Mouse (Mus musculus): ENCODE measurements around the gene Psd.

Gene Psd

GRCm38 (mm10) chr19:46320076-46320785 lies 6.7 kb downstream of the Psd start:
- no peak for DNase-seq (ENCODE audit: low spot score in 2 of 2)

DNA sequence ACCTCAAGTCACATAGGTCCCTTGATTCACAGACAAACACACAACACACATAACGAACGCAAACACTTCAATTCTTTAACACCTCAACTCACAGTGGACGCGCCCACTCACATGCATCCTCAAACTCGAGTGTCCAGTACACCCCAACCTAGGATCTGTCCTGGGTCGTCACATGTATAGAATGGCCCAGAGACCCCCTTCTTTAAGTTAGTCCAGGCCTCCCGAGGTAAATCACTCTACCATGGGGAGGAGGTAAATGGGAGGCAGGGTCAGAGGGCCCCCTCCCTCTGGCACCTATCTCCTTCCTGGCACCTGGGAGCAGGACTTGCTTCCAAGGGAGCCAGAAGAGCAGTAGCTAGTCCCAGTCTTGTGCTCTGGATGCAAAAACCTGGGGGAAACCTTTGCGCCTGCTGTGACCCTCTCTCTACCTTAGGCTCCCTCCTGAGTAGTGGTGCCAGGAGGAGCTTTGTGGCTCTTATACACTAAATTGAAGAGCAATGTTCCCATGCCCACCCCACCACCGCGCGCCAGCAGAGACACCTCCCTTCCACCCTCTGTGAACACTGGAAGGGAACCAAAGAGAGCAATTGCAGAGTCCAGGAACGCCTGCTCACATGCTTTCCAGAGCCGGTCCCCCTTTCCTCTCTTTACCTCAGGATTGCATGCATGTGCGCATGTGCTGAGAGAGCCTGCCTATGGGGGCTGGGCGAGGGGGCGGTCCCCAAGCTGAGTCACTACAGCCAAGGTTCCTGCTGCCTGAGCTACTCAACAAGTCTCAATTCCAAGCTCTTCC lies 8.2 kb downstream of the Psd start:
- peak; percentile 70 to 78 for DNase-seq (ENCODE audit: low spot score in 2 of 2)

DNA sequence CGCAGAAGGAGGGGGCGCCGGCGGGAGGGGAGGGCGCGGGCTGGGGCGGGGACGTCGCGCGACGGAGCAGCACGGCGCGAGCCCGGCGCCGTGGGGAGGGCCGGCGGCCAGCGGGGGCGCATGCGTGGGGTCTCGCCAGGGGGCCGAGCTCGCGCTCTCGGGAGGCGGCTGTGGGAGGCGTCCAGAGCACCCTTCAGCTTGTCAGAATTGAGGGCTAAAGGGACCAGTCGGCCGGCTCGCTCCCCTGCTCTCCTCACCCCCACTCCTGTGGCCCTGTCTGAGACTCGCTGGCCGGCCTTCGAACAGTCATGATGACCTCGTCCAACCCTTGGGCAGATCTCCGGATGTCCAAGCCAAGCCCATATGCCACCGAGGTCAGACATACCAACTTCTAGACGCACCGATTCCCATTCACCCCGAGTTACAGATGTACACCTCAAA lies 8.9 kb downstream of the Psd start:
- peak in 1 of 2 experiments; percentile 35 for DNase-seq (ENCODE audit: low spot score in 2 of 2)

GRCm38 (mm10) chr19:46317546-46317885 lies 9.4 kb downstream of the Psd start:
- peak in 1 of 2 experiments; percentile 1 for DNase-seq (ENCODE audit: low spot score in 2 of 2)

- no peak for DNase-seq (ENCODE audit: low spot score in 2 of 2)
These were observed 10.0 kb downstream of the Psd start for GRCm38 (mm10) chr19:46316846-46317545.

- DNase-seq (ENCODE audit: low spot score in 2 of 2): no peak
These were observed 11.0 kb downstream of the Psd start for GRCm38 (mm10) chr19:46315752-46316610.

DNA sequence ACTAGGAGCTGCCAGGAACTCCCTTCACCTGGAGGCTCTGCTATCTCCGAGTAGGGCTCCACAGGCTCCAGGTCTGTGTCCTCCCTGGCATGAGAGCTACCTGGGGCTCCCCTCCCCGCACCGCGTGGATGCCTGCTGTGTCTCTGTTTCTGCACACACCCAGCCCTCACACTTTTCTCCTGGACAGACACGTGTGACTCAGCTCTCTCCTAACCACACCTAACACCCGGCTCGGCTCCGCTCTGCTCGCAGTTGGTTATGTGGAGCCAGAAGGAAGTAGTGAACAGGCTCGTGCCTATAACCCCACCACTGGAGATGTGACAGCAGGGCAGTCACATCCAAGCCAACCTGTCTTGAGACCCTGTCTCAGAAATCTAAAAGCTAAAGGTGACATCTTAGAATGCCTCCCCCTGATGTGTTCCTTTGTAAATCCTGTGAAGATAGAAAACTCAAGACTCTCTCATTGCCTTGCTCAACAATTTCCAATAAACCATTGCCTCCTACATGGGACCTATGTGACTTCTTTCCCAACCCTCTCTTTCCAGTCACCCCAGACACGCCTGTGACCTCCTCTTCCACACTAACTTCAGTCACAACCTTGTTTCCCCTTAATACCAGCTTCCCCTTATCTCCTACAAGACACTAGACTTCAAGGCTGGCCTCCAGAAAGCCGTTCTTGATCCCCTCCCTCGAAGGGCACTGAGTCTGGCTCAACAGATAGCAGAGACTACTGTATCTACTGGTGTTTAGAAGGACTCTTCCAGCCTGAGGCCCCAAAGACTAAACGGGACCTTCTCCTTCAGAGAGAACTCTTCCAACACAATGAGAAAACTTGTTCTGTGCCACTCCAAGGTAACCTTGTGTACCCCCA lies 11.8 kb downstream of the Psd start:
- DNase-seq (ENCODE audit: low spot score in 2 of 2): peak in 1 of 2 experiments; percentile 24

DNA sequence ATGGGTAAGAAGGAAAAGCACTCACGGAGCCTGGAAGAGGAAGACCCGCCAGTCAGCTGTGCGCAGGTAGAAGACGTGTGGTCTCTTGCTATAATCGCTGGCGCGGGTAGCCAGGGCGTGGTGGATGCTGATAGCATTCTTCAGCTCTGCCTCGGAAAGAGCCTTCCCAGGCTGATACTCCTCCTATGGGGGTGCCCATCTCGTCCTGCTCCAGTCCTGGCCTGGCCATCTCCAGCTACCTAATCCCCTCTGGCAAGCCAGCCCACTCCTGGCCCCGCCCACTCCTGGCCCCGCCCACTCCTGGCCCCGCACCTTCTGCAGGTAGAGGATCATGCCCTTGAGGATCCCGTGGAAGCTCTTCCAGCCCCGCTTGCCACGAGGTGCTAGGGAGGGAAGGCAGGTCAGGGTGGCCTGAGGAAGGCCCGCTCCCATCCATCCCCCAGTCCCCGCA lies 12.8 kb downstream of the Psd start:
- no peak for DNase-seq (ENCODE audit: low spot score in 2 of 2)

- DNase-seq (ENCODE audit: low spot score in 2 of 2): no peak
These were observed 13.4 kb downstream of the Psd start for GRCm38 (mm10) chr19:46313591-46313990.

DNA sequence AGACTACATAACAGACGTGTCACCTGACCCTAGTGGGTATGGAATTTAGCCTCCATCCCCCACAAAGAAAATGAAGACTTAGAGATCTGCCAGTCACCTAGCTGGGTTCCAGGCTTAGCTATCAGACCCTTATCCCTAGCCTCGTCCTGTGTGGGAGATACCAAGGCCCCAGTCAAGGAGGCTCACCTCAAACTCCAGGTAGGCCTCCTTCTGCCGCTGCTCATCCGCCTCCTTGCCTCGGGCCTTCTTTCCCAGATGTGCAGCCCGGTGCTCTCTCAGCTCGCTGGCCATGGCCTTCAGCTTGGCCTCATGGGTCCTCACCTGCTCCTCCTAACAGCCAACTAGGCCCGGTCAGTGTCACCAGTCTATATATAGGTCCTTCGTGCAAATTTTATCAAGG lies 13.8 kb downstream of the Psd start:
- no peak for DNase-seq (ENCODE audit: low spot score in 2 of 2)

- DNase-seq (ENCODE audit: low spot score in 2 of 2): no peak
These were observed 14.4 kb downstream of the Psd start for GRCm38 (mm10) chr19:46312566-46312965.

- no peak for DNase-seq (ENCODE audit: low spot score in 2 of 2)
These were observed 15.6 kb downstream of the Psd start for GRCm38 (mm10) chr19:46311341-46311740.

- DNase-seq (ENCODE audit: low spot score in 2 of 2): no peak
These were observed 16.6 kb downstream of the Psd start for GRCm38 (mm10) chr19:46310312-46310865.

DNA sequence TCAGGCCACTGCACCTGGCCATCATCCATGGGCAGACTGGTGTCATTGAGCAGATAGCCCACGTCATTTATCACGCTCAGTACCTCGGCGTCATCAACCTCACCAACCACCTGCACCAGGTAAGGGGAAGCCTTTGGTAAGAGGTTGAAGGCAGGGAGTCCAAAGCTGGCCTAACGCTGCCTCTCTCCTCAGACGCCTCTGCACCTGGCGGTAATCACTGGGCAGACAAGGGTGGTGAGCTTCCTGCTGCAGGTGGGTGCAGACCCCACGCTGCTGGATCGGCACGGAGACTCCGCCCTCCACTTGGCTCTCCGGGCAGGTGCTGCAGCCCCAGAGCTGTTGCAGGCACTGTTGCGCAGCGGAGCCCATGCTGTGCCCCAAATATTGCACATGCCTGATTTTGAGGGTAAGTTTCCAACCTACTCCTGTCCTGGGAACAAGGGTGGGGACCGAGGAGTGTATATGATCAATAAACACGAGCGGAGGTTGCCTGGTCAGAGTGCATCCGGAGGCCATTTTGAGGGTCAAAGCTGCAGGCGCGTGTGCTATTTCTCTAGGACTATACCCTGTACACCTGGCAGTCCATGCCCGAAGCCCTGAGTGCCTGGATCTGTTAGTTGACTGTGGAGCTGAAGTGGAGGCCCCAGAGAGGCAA lies 17.2 kb downstream of the Psd start:
- DNase-seq (ENCODE audit: low spot score in 2 of 2): no peak

DNA sequence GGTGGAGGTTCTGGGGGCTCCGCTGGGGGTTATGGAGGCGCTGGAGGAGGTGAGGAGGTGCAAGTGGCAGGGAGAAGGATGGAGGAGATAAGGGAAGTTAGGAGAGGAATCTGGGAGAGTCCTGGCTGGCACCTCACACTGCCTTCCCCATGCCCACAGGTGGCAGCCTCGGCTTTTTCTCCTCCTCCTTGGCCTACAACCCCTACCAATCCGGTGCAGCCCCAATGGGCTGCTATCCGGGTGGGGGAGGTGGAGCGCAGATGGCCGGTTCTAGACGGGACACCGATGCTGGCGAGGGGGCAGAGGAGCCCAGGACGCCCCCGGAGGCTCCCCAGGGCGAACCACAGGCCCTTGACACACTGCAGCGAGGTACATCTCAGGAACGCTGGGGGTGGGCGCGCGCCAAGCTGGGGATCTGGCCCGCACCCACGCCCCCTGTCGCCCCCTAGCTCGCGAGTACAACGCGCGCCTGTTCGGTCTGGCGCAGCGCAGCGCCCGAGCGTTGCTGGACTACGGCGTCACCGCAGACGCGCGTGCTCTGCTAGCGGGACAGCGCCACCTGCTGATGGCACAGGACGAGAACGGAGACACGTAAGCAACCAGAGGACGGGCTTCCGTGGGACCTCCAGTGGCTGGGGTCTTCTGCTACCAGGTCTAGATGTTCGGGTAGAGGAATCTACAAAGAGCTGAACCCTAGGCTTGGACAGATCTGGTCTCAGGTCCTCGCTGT lies 18.1 kb downstream of the Psd start:
- peak; percentile 71 to 78 for DNase-seq (ENCODE audit: low spot score in 2 of 2)

DNA sequence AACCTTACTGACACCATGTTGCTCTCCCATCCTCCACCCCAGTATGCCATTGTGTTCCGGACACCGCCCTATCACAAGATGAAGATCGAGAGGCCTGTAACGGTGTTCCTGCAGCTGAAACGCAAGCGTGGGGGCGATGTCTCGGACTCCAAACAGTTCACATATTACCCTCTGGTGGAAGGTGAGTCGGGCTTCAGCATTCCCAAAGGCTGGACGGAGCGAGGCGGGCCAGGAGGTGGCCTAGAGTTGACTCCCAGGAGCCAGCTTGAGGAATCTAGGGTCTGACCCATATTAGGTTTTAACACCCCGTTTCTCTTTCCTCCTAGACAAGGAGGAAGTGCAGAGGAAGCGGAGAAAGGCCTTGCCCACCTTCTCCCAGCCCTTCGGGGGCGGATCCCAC lies 18.7 kb downstream of the Psd start:
- no peak for DNase-seq (ENCODE audit: low spot score in 2 of 2)

- DNase-seq (ENCODE audit: low spot score in 2 of 2): no peak
These were observed 19.2 kb downstream of the Psd start for GRCm38 (mm10) chr19:46307781-46308180.

- no peak for DNase-seq (ENCODE audit: low spot score in 2 of 2)
These were observed 20.1 kb downstream of the Psd start for GRCm38 (mm10) chr19:46306751-46307289.

DNA sequence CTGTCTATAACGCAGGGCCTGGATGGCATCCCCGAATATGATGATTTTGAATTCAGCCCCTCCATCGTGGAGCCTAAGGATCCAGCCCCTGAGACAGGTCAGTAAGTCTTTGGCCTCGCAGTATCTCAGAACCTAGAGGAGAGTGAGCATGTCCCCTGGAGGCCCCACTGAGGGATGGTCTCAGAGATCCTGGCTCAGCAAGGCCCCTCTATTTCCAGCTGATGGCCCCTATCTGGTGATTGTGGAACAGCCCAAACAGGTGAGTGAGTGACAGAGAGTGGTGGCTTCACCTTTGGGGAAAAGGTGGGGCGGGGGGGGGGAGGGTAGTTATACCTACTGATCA lies 20.7 kb downstream of the Psd start:
- DNase-seq (ENCODE audit: low spot score in 2 of 2): no peak
